Mouse (Mus musculus) MEL (cell line): ENCODE results near the gene Ten1.

Experiments used
- BHLHE40 ChIP-seq: IDR thresholded peaks from 2 replicates; pipeline ENCODE4 v1.6.1; 2012; ENCODE audit warnings: low read depth, mild to moderate bottlenecking, inconsistent platforms, low read length, improper control_type of control experiment, borderline replicate concordance
- CHD1 ChIP-seq: IDR thresholded peaks from 2 replicates; pipeline ENCODE4 v1.6.1; 2012; ENCODE audit warnings: low read depth, mild to moderate bottlenecking, inconsistent platforms, low read length, improper control_type of control experiment
- CTCF ChIP-seq, 3 experiments: IDR thresholded peaks in 2 of 3; conservative IDR thresholded peaks in 1 of 3; 2 replicates each; pipeline ENCODE4 v1.5.1; 2011 to 2012; ENCODE audit warnings: low read length in 3 of 3, low read depth in 2 of 3, mild to moderate bottlenecking in 2 of 3, improper control_type of control experiment in 1 of 3, inconsistent platforms in 1 of 3, mixed read lengths in 1 of 3, moderate library complexity in 1 of 3; ENCODE audit not compliant: control insufficient read depth in 1 of 3, insufficient read depth in 1 of 3, poor library complexity in 1 of 3, severe bottlenecking in 1 of 3
- EP300 ChIP-seq, 2 experiments: IDR thresholded peaks; 2 replicates each; pipeline ENCODE4 v1.6.1; 2011; ENCODE audit warnings: improper control_type of control experiment in 2 of 2, low read length in 2 of 2, low read depth in 1 of 2, mild to moderate bottlenecking in 1 of 2
- GATA1 ChIP-seq: IDR thresholded peaks from 2 replicates; pipeline ENCODE4 v1.6.1; 2011; ENCODE audit warnings: low read depth, low read length, improper control_type of control experiment
- JUND ChIP-seq: IDR thresholded peaks from 2 replicates; pipeline ENCODE4 v1.6.1; 2011; ENCODE audit warnings: low read depth, mild to moderate bottlenecking, improper control_type of control experiment, low read length
- MAFK ChIP-seq: IDR thresholded peaks from 2 replicates; pipeline ENCODE4 v1.6.1; 2011; ENCODE audit warnings: low read depth, mild to moderate bottlenecking, low read length, improper control_type of control experiment, borderline replicate concordance
- MXI1 ChIP-seq: IDR thresholded peaks from 2 replicates; pipeline ENCODE4 v1.6.1; 2011; ENCODE audit warnings: mild to moderate bottlenecking, low read depth, low read length, improper control_type of control experiment
- MYC ChIP-seq: IDR thresholded peaks from 2 replicates; pipeline ENCODE4 v1.6.1; 2011; ENCODE audit warnings: low read depth, mild to moderate bottlenecking, low read length, improper control_type of control experiment, moderate library complexity
- POLR2A ChIP-seq, 2 experiments: IDR thresholded peaks; 2 replicates each; pipeline ENCODE4 v1.6.1; 2011 to 2012; ENCODE audit warnings: low read length in 2 of 2, mild to moderate bottlenecking in 2 of 2, control low read depth in 1 of 2, improper control_type of control experiment in 1 of 2, low read depth in 1 of 2, moderate library complexity in 1 of 2; ENCODE audit not compliant: control insufficient read depth in 1 of 2, insufficient read depth in 1 of 2, poor library complexity in 1 of 2
- RAD21 ChIP-seq: IDR thresholded peaks from 2 replicates; pipeline ENCODE4 v1.6.1; 2011; ENCODE audit warnings: mild to moderate bottlenecking, low read depth, low read length, improper control_type of control experiment
- SIN3A ChIP-seq: IDR thresholded peaks from 2 replicates; pipeline ENCODE4 v1.6.1; 2012; ENCODE audit warnings: low read length, improper control_type of control experiment, inconsistent platforms
- TAL1 ChIP-seq: IDR thresholded peaks from 2 replicates; pipeline ENCODE4 v1.6.1; 2012; ENCODE audit warnings: mild to moderate bottlenecking, inconsistent platforms, low read length, moderate library complexity, mixed read lengths
- ZKSCAN1 ChIP-seq: IDR thresholded peaks from 2 replicates; pipeline ENCODE4 v1.6.1; 2012; ENCODE audit warnings: low read depth, mild to moderate bottlenecking, inconsistent platforms, low read length, improper control_type of control experiment, moderate library complexity

- TF ChIP-seq SIN3A (no peak), EP300 (IDR thresholded peaks at IDR 0.05; ENCODE audit: low read depth in 1 of 2, low read length in 2 of 2) (no peak), CTCF (IDR thresholded peaks at IDR 0.05 in 2 of 3, conservative IDR thresholded peaks at IDR 0.05 in 1 of 3; ENCODE audit: control insufficient read depth in 1 of 3, insufficient read depth in 1 of 3, low read depth in 2 of 3, low read length in 3 of 3, poor library complexity in 1 of 3, severe bottlenecking in 1 of 3) (no peak), BHLHE40 (no peak), ZKSCAN1 (no peak), GATA1 (no peak), MAFK (no peak), CHD1 (no peak), TAL1 (no peak), MYC (no peak), JUND (no peak), RAD21 (no peak), MXI1 (no peak), POLR2A (IDR thresholded peaks at IDR 0.05; ENCODE audit: control insufficient read depth in 1 of 2, insufficient read depth in 1 of 2, low read depth in 1 of 2, low read length in 2 of 2, poor library complexity in 1 of 2) (no peak)
Observed at GRCm38 (mm10) chr11:116178411-116179121, 20.1 kb upstream of the Ten1 start.
